Mouse (Mus musculus) forebrain, embryonic 14.5 days (tissue): ENCODE measurements around the gene Snap23. TPM values are rescaled to one million over a fixed set of nuclear protein-coding genes. Genes with fewer than 3 reads are reported as not detected.

Experiments used
- ATAC-seq: fragments of 200-750 bp; cut with Nextera tagmentation; 2 replicates; pipeline ENCODE4 v1.8.0; 2017; ENCODE audit warnings: mild to moderate bottlenecking, moderate library complexity
- DNase-seq: peaks from one replicate; pipeline ENCODE4 v3.0.0-alpha.2; 2015; ENCODE audit warnings: low spot score
- H3K27ac ChIP-seq: fragments of 300-500 bp; sonication (generic); 2 replicates; pipeline ENCODE4 v1.5.1; 2014; ENCODE audit warnings: low read depth, mild to moderate bottlenecking, control low read depth, low read length, moderate library complexity
- H3K27me3 ChIP-seq: fragments of 300-500 bp; sonication (generic); replicated peaks from 2 replicates; pipeline ENCODE4 v1.6.1; 2014; ENCODE audit warnings: low read length, control low read depth, mixed read lengths; ENCODE audit not compliant: control insufficient read depth, insufficient read depth
- H3K36me3 ChIP-seq: fragments of 300-500 bp; sonication (generic); 2 replicates; pipeline ENCODE4 v1.6.1; 2014; ENCODE audit warnings: low read length, control low read depth; ENCODE audit not compliant: control insufficient read depth, insufficient read depth
- H3K4me1 ChIP-seq: fragments of 300-500 bp; sonication (generic); 2 replicates; pipeline ENCODE4 v1.6.1; 2014; ENCODE audit warnings: antibody characterized with exemption, low read length, control low read depth; ENCODE audit not compliant: control insufficient read depth, insufficient read depth
- H3K4me2 ChIP-seq: fragments of 300-500 bp; sonication (generic); 2 replicates; pipeline ENCODE4 v1.6.1; 2014; ENCODE audit warnings: mild to moderate bottlenecking, control low read depth, low read length
- H3K4me3 ChIP-seq: fragments of 300-500 bp; sonication (generic); 2 replicates; pipeline ENCODE4 v1.5.1; 2014; ENCODE audit warnings: low read depth, low read length, control low read depth
- H3K9ac ChIP-seq: fragments of 300-500 bp; sonication (generic); 2 replicates; pipeline ENCODE4 v1.6.1; 2014; ENCODE audit warnings: mild to moderate bottlenecking, low read length, control low read depth, moderate library complexity
- H3K9me3 ChIP-seq: fragments of 300-500 bp; sonication (generic); replicated peaks from 2 replicates; pipeline ENCODE4 v1.6.1; 2016; ENCODE audit warnings: low read length, control low read depth, mixed read lengths; ENCODE audit not compliant: control insufficient read depth
- WGBS: fragments of 180-500 bp; shearing (Covaris S2); extraction: QIAGEN DNeasy Blood & Tissue Kit; methylation state at CpG from one replicate; pipeline ENCODE4 v1.1.7; 2014; 5-methylcytosine and 5-hydroxymethylcytosine counted together
- polyA plus RNA-seq: library from polyadenylated mRNA; unstranded; fragments of >200 nt; fragmentation: Nextera tagmentation; extraction: Ambion mirVana; gene quantifications from 2 replicates; pipeline ENCODE4 v1.2.1, GENCODE M21; 2014

Gene Snap23
- polyA plus RNA-seq, 1 experiment from 2014 or later, result 13.0 TPM

DNA sequence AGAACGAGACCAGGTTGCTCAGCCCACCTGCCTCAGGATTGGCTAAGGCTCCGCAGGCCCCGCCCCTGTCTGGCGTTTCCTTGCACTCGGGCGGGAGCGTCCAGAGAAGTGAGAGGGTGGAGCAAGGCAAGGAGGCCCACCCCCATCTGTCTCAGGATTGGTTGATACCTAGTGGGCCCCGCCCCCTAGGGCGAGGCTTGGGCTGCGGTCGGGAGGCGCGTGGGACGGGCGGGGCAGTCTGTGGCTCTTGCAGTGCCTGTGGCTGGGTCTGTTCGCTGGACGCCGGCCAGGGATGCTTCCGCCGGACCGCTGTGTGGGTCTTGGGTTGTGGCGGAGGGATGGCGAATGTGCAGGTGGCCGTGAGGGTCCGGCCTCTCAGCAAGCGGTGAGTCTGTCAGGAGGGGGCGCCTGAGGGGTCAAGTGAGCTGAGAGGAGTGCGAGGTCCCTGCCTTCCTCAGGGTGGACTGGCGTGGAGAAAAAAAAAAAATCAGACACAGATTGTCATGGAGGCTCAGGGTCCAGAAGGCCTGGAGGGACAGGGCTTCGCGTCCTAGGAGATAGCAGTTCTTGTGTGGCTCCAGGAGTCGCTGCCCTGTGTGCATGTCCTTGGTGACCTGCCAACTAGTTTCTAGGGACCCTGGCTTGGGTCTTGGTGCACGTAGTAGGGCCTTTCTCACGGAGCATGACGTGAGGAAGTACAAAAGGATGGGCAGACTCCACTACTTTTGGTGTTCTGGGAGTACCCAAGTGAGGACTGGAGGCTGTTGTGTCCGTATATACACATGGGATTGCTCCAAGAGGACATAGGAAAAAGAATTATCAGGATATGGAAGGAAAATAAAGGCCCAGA lies 61.6 kb downstream of the Snap23 start, which contains the start of gene Stard9:
Gene Stard9, plus strand, starts transcription at position 236 of the 850 bp plus-strand sequence.
- 1% methylated on average over 36 of the region's 36 CpGs for WGBS
- DNase-seq (peak; percentile 100), ATAC-seq (peak; percentile 100)
- no peaks in the 10 kb centered on the region for H3K36me3 ChIP-seq
- H3K27ac ChIP-seq, result 0 out of 2 replicates have a peak within 1 kb of the TSS, but pooled peaks have one; percentile 40
- peak within 1 kb of the TSS; percentile 45 for H3K4me3 ChIP-seq
- H3K4me1 ChIP-seq, result no peaks in the 10 kb centered on the region
- H3K9ac ChIP-seq, result peak within 1 kb of the TSS; percentile 60
- no peaks in the 10 kb centered on the region for H3K9me3 ChIP-seq
- H3K4me2 ChIP-seq, result peak within 1 kb of the TSS; percentile 59
- no peaks in the 10 kb centered on the region for H3K27me3 ChIP-seq

DNA sequence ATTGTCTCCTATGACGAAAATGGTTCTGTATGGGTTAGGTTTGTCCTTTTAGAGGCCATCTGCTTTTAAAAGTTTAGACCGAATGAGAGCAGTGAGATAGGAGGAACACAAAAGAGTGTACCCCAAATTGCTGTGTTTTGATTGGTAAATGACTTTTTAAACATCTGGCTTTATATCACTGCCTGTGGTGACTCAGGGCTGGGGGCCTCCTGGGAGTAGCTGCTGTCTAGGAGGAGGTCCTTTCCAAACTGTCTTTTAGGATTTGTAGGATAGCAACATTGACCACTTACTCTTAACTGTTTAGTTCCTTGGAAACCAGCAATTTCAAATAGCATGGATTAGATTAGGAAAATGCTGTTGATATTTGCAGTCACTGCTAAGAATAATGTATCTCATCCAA lies 62.8 kb downstream of the Snap23 start:
- Histone ChIP-seq H3K36me3 (no peaks in the 10 kb centered on the region), H3K27me3 (no peaks in the 10 kb centered on the region), H3K9me3 (no peaks in the 10 kb centered on the region), H3K4me2 (no peak overlapping the region), H3K4me1 (no peaks in the 10 kb centered on the region), H3K27ac (no peak overlapping the region), H3K9ac (no peak overlapping the region), H3K4me3 (no peak overlapping the region)
- WGBS, result 84% methylated on average over 2 of the region's 2 CpGs
- DNase-seq (no peak), ATAC-seq (no peak)

DNA sequence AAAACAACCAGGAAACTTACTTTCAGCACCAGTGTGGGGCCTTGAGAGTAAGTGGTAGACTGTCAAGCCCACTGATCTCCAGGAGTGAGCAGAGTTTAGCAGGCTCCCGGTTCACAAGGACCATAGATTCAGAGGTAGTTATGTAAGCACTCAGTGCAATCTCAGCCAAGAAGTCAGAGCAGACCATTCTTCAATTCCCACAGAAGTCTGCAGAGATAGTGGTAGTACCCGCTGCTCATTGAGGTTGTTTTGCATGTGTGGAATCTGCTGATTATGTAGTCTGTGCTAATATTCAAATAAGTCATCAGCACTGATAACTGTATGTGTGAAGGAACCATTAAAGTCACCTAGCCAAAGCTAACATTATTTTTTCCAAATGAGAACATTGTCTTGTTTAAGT lies 63.2 kb downstream of the Snap23 start:
- no peaks in the 10 kb centered on the region for H3K9me3 ChIP-seq
- no peaks in the 10 kb centered on the region for H3K36me3 ChIP-seq
- no peak for ATAC-seq
- H3K9ac ChIP-seq, result no peak overlapping the region
- no peak overlapping the region for H3K4me3 ChIP-seq
- no peak for DNase-seq
- no peak overlapping the region for H3K4me2 ChIP-seq
- H3K4me1 ChIP-seq, result no peaks in the 10 kb centered on the region
- WGBS, result 80% methylated on average over 2 of the region's 2 CpGs
- no peak overlapping the region for H3K27ac ChIP-seq
- H3K27me3 ChIP-seq, result no peaks in the 10 kb centered on the region

DNA sequence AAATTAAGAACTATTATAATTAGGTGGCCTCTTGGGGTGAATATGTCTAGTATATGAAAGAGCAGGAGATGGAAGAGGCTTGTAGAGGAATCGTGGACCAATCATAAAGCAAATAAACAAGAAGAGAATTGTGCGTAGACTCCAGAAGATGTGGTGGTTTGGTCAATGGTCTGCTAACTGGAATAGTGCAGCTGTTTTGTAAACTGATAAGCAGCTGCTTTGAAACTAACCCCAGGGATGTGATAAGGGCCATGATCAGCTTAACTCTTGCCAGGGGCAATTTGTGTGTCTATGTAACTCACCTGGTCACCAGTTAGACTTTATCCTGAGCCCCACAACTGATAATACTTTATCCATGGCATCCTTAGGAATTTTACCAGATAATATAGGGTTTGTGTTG lies 64.0 kb downstream of the Snap23 start:
- Histone ChIP-seq H3K4me1 (no peaks in the 10 kb centered on the region), H3K9ac (no peak overlapping the region), H3K27ac (no peak overlapping the region), H3K36me3 (no peaks in the 10 kb centered on the region), H3K27me3 (no peaks in the 10 kb centered on the region), H3K4me2 (no peak overlapping the region), H3K4me3 (no peak overlapping the region), H3K9me3 (no peaks in the 10 kb centered on the region)
- 94% methylated on average over 2 of the region's 2 CpGs for WGBS
- DNase-seq (no peak), ATAC-seq (no peak)

DNA sequence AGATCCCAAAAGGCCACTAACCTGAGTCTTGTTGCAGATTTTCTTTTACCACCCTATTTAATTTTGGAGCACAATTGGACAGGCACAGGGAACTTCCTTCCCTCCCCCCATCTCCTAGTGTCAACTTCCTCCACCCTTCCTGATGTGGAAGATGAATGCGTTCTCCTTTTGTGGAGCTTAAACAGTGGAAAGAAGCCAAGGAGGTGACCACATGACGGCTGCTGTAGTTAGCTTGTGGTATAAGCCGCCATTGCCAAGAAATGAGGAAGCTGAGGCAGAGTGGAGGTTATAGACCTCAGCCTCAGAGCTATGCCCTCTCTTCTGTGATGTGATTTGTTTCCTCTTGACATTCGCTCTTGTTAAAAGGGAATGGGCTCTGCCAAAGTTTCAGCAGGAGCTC lies 64.5 kb downstream of the Snap23 start:
- Histone ChIP-seq H3K36me3 (no peaks in the 10 kb centered on the region), H3K4me2 (no peak overlapping the region), H3K9ac (no peak overlapping the region), H3K4me3 (no peak overlapping the region), H3K27me3 (no peaks in the 10 kb centered on the region), H3K4me1 (no peaks in the 10 kb centered on the region), H3K9me3 (no peaks in the 10 kb centered on the region), H3K27ac (no peak overlapping the region)
- DNase-seq, result no peak
- WGBS, result 87% methylated on average over 4 of the region's 4 CpGs
- ATAC-seq, result no peak

DNA sequence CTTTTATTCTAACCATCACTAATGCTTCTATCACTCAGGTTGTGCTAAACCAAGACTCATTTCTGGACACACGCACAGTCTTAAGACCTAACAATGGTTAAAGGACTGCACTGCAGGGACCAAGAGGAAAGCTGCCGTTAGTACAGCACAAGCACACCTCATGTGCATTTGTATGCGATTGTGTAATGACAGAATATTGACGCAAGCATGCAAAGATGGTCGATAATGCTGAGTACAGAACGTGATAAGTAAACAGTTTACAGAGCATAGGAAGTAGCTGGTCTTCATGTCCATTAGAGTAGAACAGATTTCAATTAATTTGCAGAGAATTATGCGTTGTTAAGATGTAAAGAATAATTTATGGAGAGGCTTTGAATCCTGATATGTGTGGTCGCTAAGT lies 73.4 kb downstream of the Snap23 start:
- WGBS, result 83% methylated on average over 8 of the region's 8 CpGs
- Histone ChIP-seq H3K4me2 (no peak overlapping the region), H3K4me1 (no peaks in the 10 kb centered on the region; the same call in 1 of the 2 replicates), H3K9me3 (no peaks in the 10 kb centered on the region), H3K4me3 (no peak overlapping the region), H3K9ac (no peak overlapping the region), H3K27me3 (no peaks in the 10 kb centered on the region), H3K27ac (no peak overlapping the region), H3K36me3 (no peaks in the 10 kb centered on the region)
- no peak for DNase-seq
- no peak for ATAC-seq

DNA sequence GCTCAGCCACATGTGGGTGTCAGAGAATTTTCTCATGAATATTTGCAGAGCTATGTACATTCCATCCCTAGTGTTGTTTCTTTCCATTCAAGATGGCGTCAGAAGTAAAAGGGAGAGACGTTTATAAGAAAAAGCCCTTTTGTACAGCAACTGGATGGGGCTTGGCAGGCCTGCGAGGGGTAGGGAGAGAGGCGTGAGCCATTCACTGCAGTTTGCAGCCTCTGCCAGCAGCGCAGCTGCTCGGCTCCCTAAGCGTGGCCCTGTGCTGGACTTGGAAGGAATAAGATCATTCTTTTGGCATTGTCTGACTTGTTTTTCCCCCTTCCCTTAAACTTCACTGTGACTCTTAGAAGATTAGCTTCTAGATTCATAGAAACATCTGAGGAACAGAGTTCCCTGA lies 76.4 kb downstream of the Snap23 start:
- Histone ChIP-seq H3K9me3 (no peaks in the 10 kb centered on the region), H3K27me3 (no peaks in the 10 kb centered on the region), H3K9ac (no peak overlapping the region), H3K4me3 (no peak overlapping the region), H3K4me1 (no peaks in the 10 kb centered on the region; the same call in 1 of the 2 replicates), H3K36me3 (no peaks in the 10 kb centered on the region), H3K4me2 (no peak overlapping the region), H3K27ac (no peak overlapping the region)
- 35% methylated on average over 7 of the region's 7 CpGs for WGBS
- peak; percentile 69 for DNase-seq
- ATAC-seq, result peak; percentile 67; the same call in 1 of the 2 replicates

DNA sequence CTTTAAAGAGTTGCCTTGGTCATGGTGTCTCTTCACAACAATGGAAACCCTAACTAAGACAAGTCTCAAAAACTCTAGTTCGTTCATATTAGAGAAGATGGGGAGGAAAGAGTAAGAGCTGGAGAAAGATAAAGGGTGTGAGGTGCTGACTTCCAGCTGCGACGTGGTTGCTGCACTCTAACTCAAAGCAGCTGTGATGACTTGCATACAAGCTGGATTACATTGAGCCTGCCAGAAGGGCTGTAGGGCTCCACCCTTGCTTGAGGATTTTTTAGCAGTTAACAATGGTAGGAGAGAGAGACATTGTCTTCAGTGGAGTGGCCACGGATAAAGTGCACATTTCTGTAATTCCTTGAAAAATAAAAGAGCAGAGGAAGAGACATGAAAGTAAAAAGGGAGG lies 79.3 kb downstream of the Snap23 start:
- H3K36me3 ChIP-seq, result no peaks in the 10 kb centered on the region
- no peak overlapping the region for H3K4me3 ChIP-seq
- H3K27ac ChIP-seq, result no peak overlapping the region
- H3K9me3 ChIP-seq, result no peaks in the 10 kb centered on the region
- H3K4me1 ChIP-seq, result no peaks in the 10 kb centered on the region; the same call in 1 of the 2 replicates
- no peaks in the 10 kb centered on the region for H3K27me3 ChIP-seq
- DNase-seq (no peak), ATAC-seq (no peak)
- H3K9ac ChIP-seq, result no peak overlapping the region
- H3K4me2 ChIP-seq, result no peak overlapping the region
- 74% methylated on average over 4 of the region's 4 CpGs for WGBS
